Mouse (Mus musculus): Measurements from ENCODE around the gene Nrn1. TPM values are rescaled to one million over a fixed set of nuclear protein-coding genes. Genes with fewer than 3 reads are reported as not detected.

Gene Nrn1
- polyA plus RNA-seq, 1 experiment from 2014 or later: 0.16 TPM

GRCm38 (mm10) chr13:36720297-36721017 lies 14.5 kb downstream of the Nrn1 start:
- Histone ChIP-seq H3K9me3 (replicated peaks; ENCODE audit: low read length) (no peaks in the 10 kb centered on the region), H3K36me3 (ENCODE audit: insufficient read depth, low read length) (no peaks in the 10 kb centered on the region), H3K27me3 (ENCODE audit: insufficient read depth, low read length) (peaks cover 36% of the 10 kb centered on the region), H3K4me3 (replicated peaks; ENCODE audit: low read depth, low read length) (no peak overlapping the region), H3K4me2 (ENCODE audit: low read length) (no peak overlapping the region), H3K4me1 (replicated peaks; ENCODE audit: insufficient read depth, low read length) (0 out of 2 replicates have a peak, but pooled peaks cover 3% of the 10 kb centered on the region), H3K9ac (ENCODE audit: low read depth, low read length) (no peak overlapping the region), H3K27ac (no peak overlapping the region)
- DNase-seq (ENCODE audit: low spot score) (no peak), ATAC-seq (replicated peaks; ENCODE audit: low FRiP score, low read depth) (no peak)
- TF ChIP-seq CTCF (IDR thresholded peaks at IDR 0.05; ENCODE audit: low read depth): no peak
- 88% methylated on average over 5 of the region's 5 CpGs for WGBS

GRCm38 (mm10) chr13:36717376-36717775 lies 17.6 kb downstream of the Nrn1 start:
- Histone ChIP-seq H3K27me3 (ENCODE audit: insufficient read depth, low read length) (peaks cover 16% of the 10 kb centered on the region), H3K9me3 (replicated peaks; ENCODE audit: low read length) (no peaks in the 10 kb centered on the region), H3K4me2 (ENCODE audit: low read length) (no peak overlapping the region), H3K4me3 (replicated peaks; ENCODE audit: low read depth, low read length) (no peak overlapping the region), H3K36me3 (ENCODE audit: insufficient read depth, low read length) (no peaks in the 10 kb centered on the region), H3K4me1 (replicated peaks; ENCODE audit: insufficient read depth, low read length) (no peaks in the 10 kb centered on the region), H3K27ac (no peak overlapping the region), H3K9ac (ENCODE audit: low read depth, low read length) (no peak overlapping the region)
- TF ChIP-seq CTCF (IDR thresholded peaks at IDR 0.05; ENCODE audit: low read depth): no peak
- WGBS: 67% methylated on average over 3 of the region's 3 CpGs
- ATAC-seq (replicated peaks; ENCODE audit: low FRiP score, low read depth): no peak
- DNase-seq (ENCODE audit: low spot score): no peak

- H3K4me3 ChIP-seq (replicated peaks; ENCODE audit: low read depth, low read length): no peak overlapping the region
- ATAC-seq (replicated peaks; ENCODE audit: low FRiP score, low read depth) (no peak), DNase-seq (ENCODE audit: low spot score) (no peak)
- TF ChIP-seq CTCF (IDR thresholded peaks at IDR 0.05; ENCODE audit: low read depth): no peak
- H3K9me3 ChIP-seq (replicated peaks; ENCODE audit: low read length): no peaks in the 10 kb centered on the region
- no peak overlapping the region for H3K4me2 ChIP-seq (ENCODE audit: low read length)
- H3K4me1 ChIP-seq (replicated peaks; ENCODE audit: insufficient read depth, low read length): no peaks in the 10 kb centered on the region
- H3K27ac ChIP-seq: no peak overlapping the region
- H3K27me3 ChIP-seq (ENCODE audit: insufficient read depth, low read length): peaks cover 9% of the 10 kb centered on the region
- no peak overlapping the region for H3K9ac ChIP-seq (ENCODE audit: low read depth, low read length)
- 68% methylated on average over 2 of the region's 2 CpGs for WGBS
- no peaks in the 10 kb centered on the region for H3K36me3 ChIP-seq (ENCODE audit: insufficient read depth, low read length)
Observed at GRCm38 (mm10) chr13:36716708-36717107, 18.2 kb downstream of the Nrn1 start.

GRCm38 (mm10) chr13:36714101-36714500 lies 20.8 kb downstream of the Nrn1 start:
- Histone ChIP-seq H3K36me3 (ENCODE audit: insufficient read depth, low read length) (no peaks in the 10 kb centered on the region), H3K27me3 (ENCODE audit: insufficient read depth, low read length) (no peaks in the 10 kb centered on the region), H3K4me2 (ENCODE audit: low read length) (no peak overlapping the region), H3K9ac (ENCODE audit: low read depth, low read length) (no peak overlapping the region), H3K9me3 (replicated peaks; ENCODE audit: low read length) (no peaks in the 10 kb centered on the region), H3K4me3 (replicated peaks; ENCODE audit: low read depth, low read length) (no peak overlapping the region), H3K4me1 (replicated peaks; ENCODE audit: insufficient read depth, low read length) (no peaks in the 10 kb centered on the region), H3K27ac (no peak overlapping the region)
- 84% methylated on average over 2 of the region's 2 CpGs for WGBS
- TF ChIP-seq CTCF (IDR thresholded peaks at IDR 0.05; ENCODE audit: low read depth): no peak
- ATAC-seq (replicated peaks; ENCODE audit: low FRiP score, low read depth): no peak
- DNase-seq (ENCODE audit: low spot score): no peak

GRCm38 (mm10) chr13:36707088-36707690 lies 27.7 kb downstream of the Nrn1 start:
- TF ChIP-seq CTCF (IDR thresholded peaks at IDR 0.05; ENCODE audit: low read depth): no peak
- H3K4me3 ChIP-seq (replicated peaks; ENCODE audit: low read depth, low read length): no peak overlapping the region
- no peaks in the 10 kb centered on the region for H3K4me1 ChIP-seq (replicated peaks; ENCODE audit: insufficient read depth, low read length)
- ATAC-seq (replicated peaks; ENCODE audit: low FRiP score, low read depth) (no peak), DNase-seq (ENCODE audit: low spot score) (no peak)
- no peaks in the 10 kb centered on the region for H3K9me3 ChIP-seq (replicated peaks; ENCODE audit: low read length)
- H3K4me2 ChIP-seq (ENCODE audit: low read length): no peak overlapping the region
- H3K36me3 ChIP-seq (ENCODE audit: insufficient read depth, low read length): no peaks in the 10 kb centered on the region
- no peak overlapping the region for H3K9ac ChIP-seq (ENCODE audit: low read depth, low read length)
- H3K27me3 ChIP-seq (ENCODE audit: insufficient read depth, low read length): no peaks in the 10 kb centered on the region
- no peak overlapping the region for H3K27ac ChIP-seq
- WGBS: 71% methylated on average over 3 of the region's 3 CpGs

- Histone ChIP-seq H3K4me2 (ENCODE audit: low read length) (no peak overlapping the region), H3K4me3 (replicated peaks; ENCODE audit: low read depth, low read length) (no peak overlapping the region), H3K36me3 (ENCODE audit: insufficient read depth, low read length) (no peaks in the 10 kb centered on the region), H3K27ac (no peak overlapping the region), H3K9me3 (replicated peaks; ENCODE audit: low read length) (no peaks in the 10 kb centered on the region), H3K9ac (ENCODE audit: low read depth, low read length) (no peak overlapping the region), H3K4me1 (replicated peaks; ENCODE audit: insufficient read depth, low read length) (no peaks in the 10 kb centered on the region), H3K27me3 (ENCODE audit: insufficient read depth, low read length) (no peaks in the 10 kb centered on the region)
- 74% methylated on average over 8 of the region's 8 CpGs for WGBS
- TF ChIP-seq CTCF (IDR thresholded peaks at IDR 0.05; ENCODE audit: low read depth): no peak
- ATAC-seq (replicated peaks; ENCODE audit: low FRiP score, low read depth) (no peak), DNase-seq (ENCODE audit: low spot score) (no peak)
Observed at GRCm38 (mm10) chr13:36696351-36696771, 38.6 kb downstream of the Nrn1 start.

Data from kidney, postnatal 0 days (tissue).